Mouse (Mus musculus) urinary bladder, postnatal 36 days (tissue): Measurements from ENCODE around the gene Otogl.

Experiments used
- DNase-seq, 2 experiments: peaks; one replicate each; pipeline ENCODE4 v3.0.0; 2022; ENCODE audit warnings: low spot score in 2 of 2, mixed read lengths in 1 of 2

Gene Otogl

DNA sequence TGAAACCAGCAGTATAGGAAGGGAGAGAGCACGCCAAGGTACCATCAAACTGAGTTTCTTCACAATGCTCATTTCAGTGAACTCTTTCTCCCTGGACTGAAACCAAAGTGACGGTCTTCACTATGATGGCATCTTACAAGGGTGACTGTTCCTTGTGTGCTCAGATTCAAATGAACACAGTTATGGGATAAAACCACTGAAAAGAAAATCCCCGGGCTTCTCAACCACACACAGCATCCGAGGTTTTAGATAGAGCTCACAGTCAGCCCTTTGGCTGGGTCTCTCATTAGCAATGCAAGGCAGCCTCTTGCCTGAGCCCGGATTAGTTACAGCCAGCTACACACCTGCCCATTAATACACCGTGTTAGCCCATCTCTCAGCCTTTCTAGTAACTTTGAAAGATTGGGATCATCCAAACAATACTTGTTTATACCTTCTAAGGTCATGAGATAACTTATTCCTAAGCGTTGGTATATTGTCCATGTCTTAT is at the start of gene Otogl:
Gene Otogl, minus strand, starts transcription at position 51 of the 490 bp plus-strand sequence.
- no peak for DNase-seq

DNA sequence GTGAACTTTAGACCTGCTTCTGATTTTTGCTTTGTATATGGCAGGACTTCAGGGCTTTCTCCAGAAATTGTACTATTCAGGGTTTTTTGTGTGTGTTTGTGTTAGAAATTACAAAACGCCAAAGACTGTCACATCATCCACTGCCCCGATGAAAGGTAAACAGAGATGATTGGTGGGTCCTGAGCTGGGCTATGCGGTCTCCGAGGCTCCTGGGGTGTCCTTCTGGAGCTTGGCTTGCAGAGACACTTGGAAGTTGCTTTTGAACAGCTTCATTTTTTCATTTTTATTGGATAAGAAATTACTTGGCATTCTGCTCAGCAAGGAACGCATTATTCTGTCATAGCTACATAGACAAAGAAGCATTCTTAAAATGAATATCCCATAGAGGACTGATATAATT is 44.7 kb upstream of the Otogl start:
- no peak for DNase-seq

DNA sequence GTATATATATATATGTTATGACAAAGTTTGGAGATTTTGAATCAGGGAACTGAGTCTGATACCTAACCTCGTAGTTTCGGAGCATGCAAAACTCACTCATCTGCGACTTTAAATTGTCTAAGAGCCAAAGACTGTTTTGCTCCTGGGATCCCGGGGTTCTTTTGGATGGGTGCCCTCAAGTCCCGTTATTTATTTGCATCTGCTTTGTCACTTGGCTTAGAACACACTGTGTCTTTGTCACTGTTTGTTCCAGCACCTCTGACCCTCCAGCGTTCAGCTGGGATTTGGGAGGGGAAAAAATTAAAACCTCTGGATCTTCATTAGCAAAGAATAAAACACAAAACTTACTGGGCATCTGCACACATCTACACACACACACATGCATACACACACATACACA is 42.5 kb upstream of the Otogl start:
- DNase-seq, result no peak

DNA sequence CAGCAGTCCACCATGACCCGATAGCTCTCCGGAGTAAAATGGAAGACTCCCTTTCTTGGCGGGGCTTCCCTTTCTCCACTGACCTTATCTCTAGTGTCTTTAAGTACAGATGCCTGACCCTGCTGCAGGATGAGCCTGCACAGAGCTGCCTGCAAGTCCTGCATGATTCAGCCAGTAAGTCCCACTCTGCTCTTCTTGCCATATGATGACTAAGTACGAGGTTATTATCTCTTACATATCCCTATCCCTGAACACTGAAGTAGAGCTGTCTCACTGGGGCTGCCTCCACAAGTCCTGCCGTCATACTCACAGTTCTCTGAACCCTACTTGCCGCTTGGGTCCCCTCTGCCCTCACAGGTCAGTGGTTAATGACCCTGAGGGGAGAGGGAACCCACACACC is 39.7 kb upstream of the Otogl start:
- DNase-seq, result no peak

DNA sequence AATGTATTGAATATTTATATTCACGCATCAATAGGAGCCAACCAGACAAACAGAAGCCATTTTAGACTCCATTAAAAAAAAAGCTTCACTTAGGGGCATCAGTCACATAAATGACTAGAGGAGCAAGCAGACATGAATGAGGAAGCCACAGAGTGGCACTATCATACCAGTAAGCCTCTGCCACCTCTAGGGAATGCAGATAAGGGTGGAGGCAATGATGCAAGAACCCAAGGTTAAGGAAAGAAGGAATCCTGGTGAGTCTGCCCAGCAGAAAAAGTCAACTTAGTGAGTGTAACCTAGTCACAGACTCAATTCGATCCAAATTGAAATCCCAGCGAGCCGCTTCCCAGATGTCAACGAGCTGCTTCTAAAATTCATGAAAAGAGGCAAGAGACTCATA is 38.0 kb upstream of the Otogl start:
- no peak for DNase-seq

DNA sequence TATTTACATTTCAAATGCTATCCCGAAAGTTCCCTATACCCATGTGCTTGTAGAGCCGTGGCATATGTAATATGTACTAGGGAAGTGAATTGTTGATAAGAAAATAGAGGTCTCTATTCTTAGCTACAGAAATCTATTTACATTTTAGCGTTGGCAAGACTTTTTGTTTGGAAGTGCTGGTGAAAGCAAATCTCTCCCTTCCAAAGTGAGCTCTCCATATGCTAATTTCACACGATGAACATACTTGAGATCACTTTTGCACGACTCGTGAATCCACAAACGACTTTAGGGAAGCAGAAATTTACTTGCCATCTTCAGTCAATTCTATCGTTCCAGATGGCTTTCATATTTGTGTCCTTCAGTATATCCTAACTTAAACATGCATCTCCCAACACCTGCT is 36.7 kb upstream of the Otogl start:
- no peak for DNase-seq

DNA sequence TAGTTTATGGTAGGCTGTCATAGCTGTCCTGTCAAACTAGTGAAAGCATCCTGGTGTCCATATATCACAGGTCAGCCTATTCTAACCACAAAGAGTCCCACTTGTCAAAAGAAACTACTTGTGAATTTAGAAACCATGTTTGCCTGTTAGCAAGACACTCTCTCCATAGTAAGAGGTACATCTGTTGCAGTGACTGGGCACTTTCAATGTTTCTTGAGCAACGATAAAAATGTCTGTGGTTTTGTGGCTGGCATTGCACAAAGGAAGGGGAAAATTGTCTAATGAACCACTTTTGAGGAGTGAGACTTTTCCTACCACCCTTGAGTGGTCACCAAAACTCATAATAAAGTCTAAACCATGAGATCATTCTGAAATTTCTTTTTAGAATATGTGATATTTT is 36.1 kb upstream of the Otogl start:
- no peak for DNase-seq

DNA sequence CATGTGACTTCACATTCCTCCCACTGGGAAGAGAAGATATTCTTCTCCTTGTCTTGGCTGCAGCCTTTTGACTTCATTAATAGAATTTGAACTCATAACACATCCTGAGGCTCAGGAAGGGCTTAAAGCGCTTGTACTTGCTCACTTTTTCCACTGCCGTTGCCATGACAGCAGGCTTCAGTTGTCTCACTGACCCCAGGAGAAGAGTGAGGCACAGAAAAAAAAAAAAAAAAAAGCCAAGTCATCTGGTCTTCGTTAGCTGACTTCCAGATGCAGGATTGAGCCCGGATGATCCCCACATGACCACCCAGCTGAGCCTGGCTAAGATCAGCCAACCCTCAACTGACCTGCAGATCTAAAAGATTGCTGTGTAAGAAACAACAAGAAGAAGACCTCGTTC is 34.4 kb upstream of the Otogl start:
- DNase-seq, result no peak

DNA sequence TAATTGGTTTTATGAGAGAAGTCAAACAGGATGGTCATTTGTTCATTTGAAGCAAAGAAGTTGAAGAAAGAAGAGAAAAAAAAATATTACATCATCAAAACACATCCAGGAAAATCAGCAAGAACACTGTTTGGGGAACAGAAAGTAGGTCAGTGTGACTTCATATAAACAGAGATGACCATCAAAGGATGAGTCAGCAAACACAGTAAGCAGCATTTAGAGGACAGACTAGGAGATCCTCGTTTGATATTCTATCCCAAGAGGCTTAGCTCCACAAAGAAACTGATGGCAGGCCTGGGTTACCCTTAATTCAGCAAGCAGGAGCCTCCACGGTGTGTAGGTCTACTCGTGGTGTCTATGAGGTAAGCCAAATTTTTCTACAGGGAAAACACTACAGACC is 31.9 kb upstream of the Otogl start:
- DNase-seq, result no peak

DNA sequence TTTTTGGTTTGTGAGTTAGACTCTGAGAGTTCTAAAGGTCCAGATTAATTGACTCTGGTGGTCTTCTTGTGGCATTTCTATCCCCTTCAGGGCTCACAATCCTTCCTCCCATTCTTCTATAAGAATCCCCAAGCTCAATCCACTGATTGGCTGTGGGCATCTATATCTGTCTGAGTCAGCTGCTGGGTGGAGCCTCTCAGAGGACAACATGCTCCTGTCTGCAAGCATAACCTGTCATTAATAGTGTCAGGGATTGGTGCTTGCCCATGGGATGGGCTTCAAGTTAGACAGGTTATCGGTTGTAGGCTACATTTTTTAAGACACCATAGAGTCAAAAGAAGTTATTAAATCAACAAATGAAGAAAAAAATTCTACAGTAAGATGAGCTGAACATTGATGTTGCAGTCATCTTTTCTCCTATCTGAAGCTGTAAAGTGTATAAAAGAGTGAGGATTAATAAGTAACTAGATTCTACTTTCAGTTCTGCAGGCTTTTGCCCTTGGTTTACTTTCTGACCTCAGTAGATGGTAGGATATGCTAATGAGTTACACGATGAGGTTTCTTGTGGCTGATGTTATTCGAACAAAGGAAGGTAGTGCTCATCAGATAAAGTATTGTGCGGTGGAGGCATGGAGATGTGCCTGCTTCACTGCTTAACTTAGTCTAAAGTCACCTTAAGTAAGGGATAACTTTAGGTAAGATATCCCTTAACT is 29.4 kb upstream of the Otogl start:
- DNase-seq, result no peak

DNA sequence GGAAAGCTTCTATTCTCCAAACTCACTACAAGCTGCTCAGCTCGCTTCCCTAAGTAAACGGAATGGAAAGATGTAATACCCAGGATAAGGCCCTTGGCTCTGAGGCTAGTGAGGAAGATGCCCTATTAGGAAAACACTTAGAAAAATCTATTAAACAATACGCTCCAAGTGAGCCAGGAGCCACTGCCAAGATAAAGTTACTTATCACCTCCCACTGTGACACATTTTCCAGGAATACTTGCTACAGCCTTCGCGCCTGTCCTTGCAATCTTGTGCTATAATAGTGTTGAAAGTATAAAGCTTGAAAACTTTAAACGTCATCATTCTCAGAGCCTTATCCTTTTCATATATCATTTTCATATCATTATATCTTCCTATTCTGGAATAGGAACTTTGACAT is 28.4 kb upstream of the Otogl start:
- no peak for DNase-seq

DNA sequence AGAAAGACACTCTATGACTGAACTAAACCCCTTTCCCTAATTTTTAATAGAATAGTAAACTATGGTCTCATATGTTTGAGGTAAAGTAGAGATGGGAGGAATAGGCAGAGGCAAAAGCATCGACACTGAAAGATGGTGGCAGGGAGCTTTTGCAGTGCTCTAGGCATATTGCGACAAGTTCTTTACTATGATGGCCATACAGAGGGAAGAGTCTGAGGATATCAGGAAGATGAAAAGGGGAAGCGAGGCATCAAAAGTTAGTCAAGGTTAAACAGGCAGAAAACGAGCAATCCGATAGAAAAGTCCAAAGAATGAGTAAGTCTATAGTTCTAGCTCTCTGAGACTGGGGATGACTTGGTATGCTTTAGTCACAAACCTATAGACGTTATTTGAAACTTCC is 27.9 kb upstream of the Otogl start:
- DNase-seq, result no peak

DNA sequence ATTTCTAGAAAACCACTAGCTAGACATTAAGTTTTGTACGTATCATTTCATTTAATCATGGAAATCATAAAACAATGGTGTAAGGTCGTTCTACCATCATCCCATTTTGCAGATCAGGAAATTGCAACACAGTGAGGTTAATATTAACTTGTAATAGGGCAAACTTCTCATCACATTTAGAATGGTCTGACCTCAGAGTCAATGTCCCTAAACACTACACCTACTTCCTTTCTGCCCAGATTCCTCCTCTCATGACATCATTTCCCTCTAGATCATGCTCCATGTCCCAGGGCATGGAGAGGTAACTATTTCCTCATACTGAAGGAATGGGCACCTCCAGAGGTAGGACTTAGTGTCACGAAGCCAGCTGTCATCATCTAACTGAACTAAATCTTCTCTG is 22.1 kb upstream of the Otogl start:
- DNase-seq, result no peak

DNA sequence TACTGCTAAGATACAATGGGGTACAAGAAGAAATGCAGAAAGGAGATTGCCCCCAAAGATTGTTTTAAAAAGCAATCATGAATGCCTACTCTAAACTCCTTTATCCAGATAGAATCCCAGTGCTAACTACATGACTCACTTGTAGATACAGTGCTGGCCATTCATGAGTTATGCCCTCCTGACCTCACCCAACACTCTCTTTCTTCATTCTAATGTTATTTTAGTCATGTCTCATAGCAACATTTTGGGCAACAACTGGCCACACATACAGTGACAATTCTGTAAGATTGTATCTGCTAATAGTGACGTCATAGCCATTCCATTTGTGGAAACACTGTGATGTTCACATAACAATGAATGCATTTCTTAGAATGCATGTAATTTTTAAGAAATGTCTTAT is 21.6 kb upstream of the Otogl start:
- no peak for DNase-seq

DNA sequence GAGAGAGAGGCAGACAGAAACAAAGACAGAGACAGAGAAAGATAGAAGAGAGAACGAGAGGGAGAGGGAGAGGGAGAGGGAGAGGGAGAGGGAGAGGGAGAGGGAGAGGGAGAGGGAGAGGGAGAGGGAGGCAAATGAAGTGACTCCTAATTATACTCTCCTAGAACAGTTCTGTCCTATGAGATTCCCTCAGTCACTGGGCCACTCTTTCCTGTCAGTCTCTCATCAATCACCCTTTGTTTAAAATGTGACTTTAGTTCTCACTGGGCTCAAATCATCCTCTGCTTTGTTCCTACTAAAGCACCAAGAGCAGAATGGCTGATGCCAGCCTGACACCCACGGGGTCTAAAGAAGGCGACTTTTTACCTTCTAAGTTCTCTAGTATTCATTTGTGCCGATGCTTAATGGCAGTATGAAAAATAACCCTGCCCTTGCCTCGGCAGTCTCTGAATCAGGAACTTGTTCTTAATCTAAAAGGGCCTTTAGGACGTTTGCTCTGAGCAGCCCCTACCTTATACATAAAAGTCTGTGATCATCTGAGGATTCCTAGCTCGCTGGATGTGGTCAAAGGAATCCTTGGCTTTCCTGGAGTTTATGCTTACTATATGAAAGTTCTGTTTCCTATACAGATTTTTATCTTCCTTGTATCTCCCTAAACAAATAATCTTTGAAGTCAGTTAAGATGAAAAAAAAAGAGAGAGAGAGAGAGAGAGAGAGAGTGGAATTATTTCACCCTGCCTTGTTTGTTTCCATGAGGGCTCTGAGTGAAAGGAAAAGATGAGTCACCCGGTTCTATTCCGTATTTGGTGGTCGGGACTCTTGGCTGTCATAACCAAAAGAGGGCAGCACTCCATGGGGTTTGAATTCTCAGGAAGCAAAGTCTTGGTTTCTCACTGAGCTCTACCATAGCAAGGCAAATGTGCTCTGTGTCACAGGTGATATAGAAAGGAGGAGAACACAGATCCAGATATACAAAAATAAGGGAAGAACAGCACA is 20.2 kb upstream of the Otogl start:
- DNase-seq, result peak in 1 of 2 experiments; percentile 45

DNA sequence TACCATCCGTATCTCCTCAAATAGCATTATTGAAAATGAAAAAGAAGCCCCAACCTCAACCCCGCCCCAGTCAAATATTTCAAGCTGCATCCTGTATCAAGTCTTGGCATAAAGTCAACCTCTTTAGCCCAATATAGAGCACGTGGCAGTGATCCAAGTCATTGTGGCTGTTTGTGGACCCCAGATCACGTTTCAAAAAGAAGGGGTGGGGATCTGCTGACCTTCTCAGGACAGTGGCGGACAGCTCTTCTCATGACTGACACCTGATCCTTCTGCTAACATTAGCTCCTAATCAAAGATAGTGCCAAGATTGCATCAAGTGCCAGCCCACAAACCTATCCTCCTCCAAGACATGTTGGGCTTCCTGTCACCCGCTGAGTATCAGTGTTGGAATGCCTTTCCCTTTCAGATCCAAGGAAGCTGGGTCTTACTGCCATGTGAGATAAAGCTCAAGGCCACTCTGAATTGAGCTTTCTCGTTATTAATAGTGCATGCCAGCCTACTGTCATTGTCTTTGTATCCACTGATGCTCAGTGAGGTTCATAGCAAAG is 18.6 kb upstream of the Otogl start:
- no peak for DNase-seq

DNA sequence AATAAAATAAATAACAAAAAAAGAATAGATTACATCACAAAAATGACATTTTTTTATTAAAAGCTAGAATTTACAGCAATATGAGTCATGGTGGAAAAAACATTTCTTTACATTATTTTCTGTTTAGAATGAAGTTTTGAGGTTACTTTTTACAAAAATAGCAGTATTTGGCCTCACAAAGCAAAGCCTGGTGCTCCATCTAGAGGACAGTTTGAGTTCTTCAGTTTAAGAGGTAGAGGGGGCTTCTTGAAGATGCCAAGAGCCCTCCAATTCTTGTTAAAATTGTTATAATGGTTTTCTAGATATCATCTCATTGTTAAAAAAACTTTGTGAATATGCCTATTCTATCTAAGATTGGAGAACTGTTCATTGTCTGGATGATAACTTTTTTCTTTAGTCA is 13.4 kb upstream of the Otogl start:
- DNase-seq, result no peak

DNA sequence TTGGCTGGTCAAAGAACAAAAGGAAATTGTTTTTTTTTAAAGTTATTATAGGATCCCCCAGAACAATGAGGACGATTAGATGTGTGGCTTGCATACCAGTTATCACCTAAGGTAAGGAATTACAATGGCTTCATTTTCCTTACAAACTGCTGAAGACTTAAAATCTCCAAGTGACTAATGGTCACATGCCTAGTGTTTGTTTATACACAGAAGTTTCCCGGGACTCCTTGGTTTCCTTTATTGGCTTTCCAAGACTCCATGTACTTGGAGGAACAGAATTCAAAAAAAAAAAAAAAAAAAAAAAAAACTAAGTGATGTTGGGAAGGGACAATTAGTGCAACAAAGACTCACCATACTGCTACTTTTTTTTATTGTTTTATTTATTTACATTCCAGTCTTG is 11.9 kb upstream of the Otogl start:
- no peak for DNase-seq

DNA sequence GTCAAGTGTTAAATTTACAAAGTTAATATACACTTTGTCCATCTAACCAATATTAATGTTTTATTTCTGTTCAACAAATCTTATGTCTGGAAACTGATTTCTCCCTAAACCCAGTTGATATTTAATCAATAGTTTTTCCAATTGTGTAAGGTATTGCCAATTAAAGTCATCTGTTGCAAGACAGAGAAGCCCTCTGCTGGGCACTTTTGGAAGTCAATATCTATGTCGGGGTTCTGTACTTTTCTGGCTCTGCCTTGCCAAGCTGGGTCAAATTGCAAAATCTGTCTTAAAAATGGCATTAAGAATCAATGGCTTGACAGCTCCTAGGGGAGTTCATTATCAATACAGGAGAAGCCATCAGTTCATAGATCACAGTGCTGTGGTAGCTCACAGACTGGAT is 10.8 kb upstream of the Otogl start:
- DNase-seq, result no peak

DNA sequence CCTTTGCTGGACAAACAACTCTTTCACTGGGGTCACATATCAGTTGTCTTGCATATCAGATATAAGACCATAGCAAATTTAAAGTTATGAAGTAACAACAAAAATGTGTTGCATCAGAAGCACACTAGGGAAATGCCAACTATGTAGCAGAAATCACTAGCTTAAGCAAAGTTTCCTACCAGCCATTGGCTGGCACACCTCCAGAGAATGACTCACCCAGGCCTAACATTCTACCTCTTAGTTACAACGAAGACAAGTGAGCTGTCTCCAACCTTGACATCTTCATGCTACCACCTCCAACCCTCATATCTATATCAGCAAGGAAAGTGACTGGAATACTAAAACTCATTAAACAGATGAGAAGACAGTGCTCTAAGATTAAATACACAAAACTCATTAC is 9.6 kb upstream of the Otogl start:
- DNase-seq, result peak in 1 of 2 experiments; percentile 46

DNA sequence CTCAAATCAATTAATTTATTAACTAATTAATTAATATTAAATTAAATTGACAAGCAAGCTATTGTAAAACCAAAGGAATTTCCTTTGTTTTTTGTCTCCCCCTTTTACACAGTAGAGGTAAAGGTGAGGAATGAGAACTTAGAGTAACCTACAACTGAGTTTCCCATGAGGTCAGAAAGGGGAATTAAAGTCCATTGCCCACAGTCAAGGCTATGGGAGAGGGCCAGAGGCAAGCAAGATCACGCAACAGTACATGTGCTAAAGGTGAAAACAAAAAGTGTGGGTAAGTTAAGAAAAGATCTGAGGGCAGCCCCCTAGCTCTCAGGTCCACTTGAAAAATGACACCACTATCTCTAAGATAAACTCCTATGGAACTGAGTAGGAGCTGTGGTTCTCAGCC is 9.2 kb upstream of the Otogl start:
- DNase-seq, result no peak

DNA sequence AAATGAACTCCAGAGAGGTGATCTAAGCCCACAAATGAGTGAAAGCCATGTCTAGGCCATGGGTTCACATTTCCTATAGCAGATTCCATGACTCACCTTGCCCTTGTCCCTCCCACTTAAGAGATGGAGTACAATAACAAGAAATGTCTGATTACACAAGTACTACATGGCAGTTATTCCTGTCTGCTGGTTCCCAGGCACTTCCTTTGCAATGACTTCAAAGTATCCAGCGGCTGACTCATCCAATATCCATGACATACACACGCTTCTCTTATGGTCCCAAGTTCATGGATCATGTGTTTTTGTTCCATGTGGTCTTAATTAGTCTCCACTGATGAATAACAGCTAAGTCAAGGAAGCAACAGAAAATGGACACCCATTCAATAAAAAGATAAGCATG is 1.1 kb upstream of the Otogl start:
- no peak for DNase-seq

DNA sequence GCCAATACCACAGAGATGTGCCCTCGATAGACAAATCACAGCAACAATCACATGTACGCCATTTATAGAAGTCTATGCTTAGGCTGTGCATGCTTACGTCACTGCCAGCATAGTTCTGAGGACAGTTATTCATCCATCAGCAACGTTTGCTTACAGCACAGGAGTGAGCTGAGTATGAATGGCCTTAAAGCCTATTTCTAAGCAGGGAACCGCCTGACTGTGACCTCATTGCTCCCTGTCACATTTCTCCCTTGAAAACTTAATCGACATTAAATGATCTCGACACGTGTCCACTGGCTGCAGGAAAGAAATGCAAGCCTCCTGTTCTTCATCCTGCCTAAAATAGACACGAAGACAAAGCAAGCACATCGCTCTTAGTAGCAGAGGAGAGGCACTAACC is 5.5 kb downstream of the Otogl start:
- no peak for DNase-seq
